Comparison of ENCODE assay signal across 8 mouse cellular contexts in genomic region chr3:146682140-146682651, GRCm38 (mm10). TPM values are rescaled to one million over a fixed set of nuclear protein-coding genes. Genes with fewer than 3 reads are reported as not detected.
DNase-seq lines count a peak whose midpoint lies in the region; ATAC-seq lines count a peak whose summit lies in the region.

No protein-coding gene starts in this region.

- H3K4me1 ChIP-seq in forebrain, embryonic 16.5 days (replicated peaks; ENCODE audit: control insufficient read depth, insufficient read depth, low read length) = peaks cover 18% of the 10 kb centered on the region
- H3K4me1 ChIP-seq in liver, embryonic 15.5 days (replicated peaks) = peaks cover 29% of the 10 kb centered on the region

- H3K9me3 ChIP-seq in forebrain, embryonic 16.5 days (ENCODE audit: control insufficient read depth, low read length) = no peaks in the 10 kb centered on the region
- no peaks in the 10 kb centered on the region for H3K9me3 ChIP-seq in liver, embryonic 15.5 days (replicated peaks)

- H3K36me3 ChIP-seq in forebrain, embryonic 16.5 days (ENCODE audit: control insufficient read depth, insufficient read depth) = no peaks in the 10 kb centered on the region
- H3K36me3 ChIP-seq in liver, embryonic 15.5 days (replicated peaks) = no peaks in the 10 kb centered on the region

- ATAC-seq in forebrain, embryonic 16.5 days = peak; percentile 51
- ATAC-seq in liver, embryonic 15.5 days (ENCODE audit: insufficient read depth) = no peak

- peak overlapping the region; percentile 43 for H3K9ac ChIP-seq in forebrain, embryonic 16.5 days (replicated peaks; ENCODE audit: low read depth, low read length)
- no peak overlapping the region for H3K9ac ChIP-seq in liver, embryonic 15.5 days

- H3K4me3 ChIP-seq in forebrain, embryonic 16.5 days (replicated peaks; ENCODE audit: low read length) = peak overlapping the region; percentile 38
- H3K4me3 ChIP-seq in liver, embryonic 15.5 days (replicated peaks) = no peak overlapping the region

- H3K27ac ChIP-seq in forebrain, embryonic 16.5 days (ENCODE audit: low read length) = 0 out of 2 replicates have a peak overlapping the region, but pooled peaks have one; percentile 26
- no peak overlapping the region for H3K27ac ChIP-seq in liver, embryonic 15.5 days (replicated peaks)

- H3K4me2 ChIP-seq in forebrain, embryonic 16.5 days (ENCODE audit: low read length) = peak overlapping the region; percentile 62
- peak overlapping the region; percentile 34 for H3K4me2 ChIP-seq in liver, embryonic 15.5 days

- H3K27me3 ChIP-seq in forebrain, embryonic 16.5 days (replicated peaks; ENCODE audit: control insufficient read depth, insufficient read depth, low read length) = 0 out of 2 replicates have a peak, but pooled peaks cover 3% of the 10 kb centered on the region
- peaks cover 26% of the 10 kb centered on the region for H3K27me3 ChIP-seq in liver, embryonic 15.5 days

- 13% methylated on average over 13 of the region's 13 CpGs for WGBS in forebrain, embryonic 16.5 days
- 40% methylated on average over 13 of the region's 13 CpGs for WGBS in liver, embryonic 15.5 days (ENCODE audit: insufficient replicate concordance)

- DNase-seq in 416B (ENCODE audit: low read depth) = peak; percentile 92
- peak; percentile 70 for DNase-seq in adrenal gland, adult 2 months
- peak; percentile 20 for DNase-seq in heart, postnatal 25 days (ENCODE audit: low spot score)
- peak; percentile 65 for DNase-seq in layer of hippocampus, adult 11-12 months (ENCODE audit: low spot score)
- peak; percentile 21 to 46 for DNase-seq in natural killer cell, adult 2 months (ENCODE audit: low spot score in 2 of 2)
- DNase-seq in B cell, adult 2 months = no peak

- intact Hi-C loops in heart, postnatal 25 days (cut with DNase I) = no loop called here

RNA-seq across cellular contexts. Expression of gene Samd13, which starts 3.2 kb away (rescaled TPM):
- total RNA-seq in adrenal gland, adult 2 months (2021) = under 1 TPM; 0.55 to 0.93 TPM
- not detected in 2 replicates for polyA plus RNA-seq in adrenal gland, adult 2 months (2012; rRNA removed)
- 0.63 and 0.83 TPM in 2 replicates for polyA plus RNA-seq in forebrain, embryonic 16.5 days (2015; fragmentation: Nextera tagmentation; extraction: Ambion mirVana)
- 1 to 10 TPM; 2.5 to 2.9 TPM for total RNA-seq in heart, postnatal 25 days (2021)
- polyA plus RNA-seq in liver, embryonic 15.5 days (2015; fragmentation: Nextera tagmentation; extraction: Ambion mirVana) = 0.33 and 0.45 TPM in 2 replicates

RNA-seq across cellular contexts. Expression of gene 4930503B20Rik, which starts 31.1 kb away (rescaled TPM):
- total RNA-seq in adrenal gland, adult 2 months (2021) = not detected
- not detected in 2 replicates for polyA plus RNA-seq in adrenal gland, adult 2 months (2012; rRNA removed)
- not detected in 2 replicates for polyA plus RNA-seq in forebrain, embryonic 16.5 days (2015; fragmentation: Nextera tagmentation; extraction: Ambion mirVana)
- total RNA-seq in heart, postnatal 25 days (2021) = not detected
- polyA plus RNA-seq in liver, embryonic 15.5 days (2015; fragmentation: Nextera tagmentation; extraction: Ambion mirVana) = not detected in 2 replicates

Comparison
In these comparisons a context has a peak if more than half of its experiments do, and no peak if none do; other contexts are left out.
1. DNase-seq: peak in 416B (single experiment), adrenal gland, adult 2 months (single experiment), heart, postnatal 25 days (single experiment), layer of hippocampus, adult 11-12 months (single experiment) and natural killer cell, adult 2 months (2 of 2); none in B cell, adult 2 months (0 of 2).